Mouse (Mus musculus) gonadal fat pad, adult 2 months (tissue): ENCODE measurements at regions not wholly inside any gene's neighbourhood (a gene's known extent, or its start where the extent isn't known, plus 50 kb on each side); places are given as distances from the start of the nearest gene placed in this dataset.
"Not testable (repeated sequence)": the region's sequence is repeated elsewhere in the genome, so short reads cannot be mapped to it uniquely, and the experiment has no call there.

Source experiments
- DNase-seq: peaks from one replicate; pipeline ENCODE4 v3.0.0-alpha.2; 2012; ENCODE audit warnings: low read depth

DNA sequence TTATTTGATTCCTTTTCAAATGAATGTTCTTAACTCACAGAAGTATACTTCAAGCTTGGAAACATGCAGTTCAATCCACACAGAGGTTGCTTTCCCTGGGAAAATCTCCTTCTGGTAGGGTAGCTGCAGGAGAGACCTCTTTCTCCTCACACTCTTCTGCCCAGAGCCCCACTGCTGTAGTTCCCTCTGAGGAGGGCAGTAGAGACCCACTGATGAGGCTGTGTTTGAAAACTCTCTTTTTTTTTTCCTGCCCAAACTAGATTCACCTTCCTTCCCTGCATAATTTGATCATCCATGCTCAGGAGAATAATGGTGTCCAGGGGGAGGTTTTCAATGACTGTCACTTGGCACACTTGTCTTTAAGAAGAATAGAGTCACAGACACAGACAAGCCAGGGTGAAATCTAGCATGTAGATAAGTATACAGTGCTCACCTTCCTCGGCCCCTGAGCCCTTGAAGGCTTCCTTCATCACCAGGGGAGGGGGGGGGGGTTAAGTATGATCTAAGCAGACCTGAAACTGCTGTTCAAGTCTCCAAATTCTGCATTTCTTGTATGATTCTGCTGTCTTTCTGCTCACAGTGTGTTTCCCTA is 457.3 kb upstream of the Nrsn1 start:
- DNase-seq = no peak

DNA sequence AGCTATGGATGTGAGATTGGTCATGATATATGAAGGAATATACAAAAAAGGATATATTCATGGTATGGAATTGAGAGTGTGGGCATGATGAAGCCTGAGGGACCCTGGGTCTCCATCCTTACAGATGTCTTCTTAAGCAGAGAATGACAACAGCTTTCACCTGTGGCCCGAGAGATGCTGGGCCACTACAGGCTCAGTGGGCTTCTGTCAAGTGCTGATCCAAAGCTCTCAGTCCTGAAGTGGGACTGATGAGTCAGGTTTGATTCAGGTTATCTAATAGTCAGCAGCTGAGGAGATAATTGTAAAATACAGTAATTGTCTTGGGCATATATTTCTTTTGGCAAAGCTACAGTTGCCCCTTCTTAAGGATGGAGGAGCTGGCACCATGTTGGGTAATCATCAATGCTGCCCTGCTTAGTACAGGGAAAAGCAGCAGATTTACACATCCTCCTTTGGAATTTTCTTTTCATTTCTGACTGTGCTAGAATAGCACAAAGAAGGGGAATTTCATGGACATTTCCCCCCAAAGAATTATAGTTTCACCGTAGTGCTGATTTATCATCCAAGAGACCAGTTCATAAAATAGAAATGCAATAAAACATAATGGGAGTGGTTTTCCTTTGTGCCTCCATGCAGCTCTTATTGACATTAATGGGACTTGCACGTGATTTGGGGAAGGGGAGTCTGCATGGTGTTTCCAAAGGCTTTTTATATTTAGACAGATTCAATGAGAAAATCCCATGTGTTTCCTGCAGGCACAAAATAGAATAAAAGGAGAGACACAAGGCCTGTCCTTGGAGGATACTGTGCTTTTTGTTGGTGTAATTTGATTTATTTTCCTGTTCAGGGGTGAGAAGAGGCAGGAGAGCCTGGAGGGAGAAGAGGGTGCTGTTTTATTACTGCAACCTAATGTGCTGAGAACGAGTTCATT is 452.6 kb upstream of the Nrsn1 start:
- DNase-seq = no peak

DNA sequence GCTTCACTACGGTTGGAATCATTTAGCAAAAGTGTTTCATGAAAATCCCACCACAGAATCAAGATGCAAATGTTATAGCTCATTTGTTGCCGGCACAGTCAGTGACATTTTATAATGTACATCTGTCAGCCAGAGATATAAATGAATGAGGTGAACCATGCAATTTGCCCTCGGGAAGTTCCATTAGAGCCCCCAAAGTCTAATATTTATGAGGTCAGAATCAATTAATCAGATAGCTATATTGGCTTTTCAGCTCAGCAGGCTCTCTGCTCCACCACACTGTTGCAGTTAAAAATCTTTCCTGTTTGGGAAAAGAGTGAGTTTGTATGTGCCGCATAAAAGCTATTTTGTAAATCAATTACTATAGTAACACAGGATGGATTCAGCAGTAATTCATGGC is 430.7 kb upstream of the Nrsn1 start:
- DNase-seq = no peak

DNA sequence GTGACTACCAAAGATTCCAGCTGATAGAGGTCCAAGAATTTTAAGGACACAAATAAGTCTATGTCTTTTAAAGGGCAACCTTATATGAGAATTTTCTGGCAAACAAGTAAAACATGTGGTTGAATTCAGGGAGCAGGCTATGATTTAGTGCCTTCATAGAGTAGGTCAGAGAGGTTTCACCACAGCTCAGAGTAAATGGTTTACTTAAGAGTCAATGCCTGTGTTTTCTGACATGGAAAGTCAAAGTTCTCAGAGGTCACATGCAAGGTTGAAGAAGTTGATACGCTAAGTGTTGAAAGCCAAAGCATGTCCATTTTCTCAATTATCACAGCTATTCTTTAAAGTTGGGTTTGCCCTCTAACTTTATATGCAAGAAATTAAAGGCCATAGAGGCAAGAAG is 425.7 kb upstream of the Nrsn1 start:
- DNase-seq = no peak

DNA sequence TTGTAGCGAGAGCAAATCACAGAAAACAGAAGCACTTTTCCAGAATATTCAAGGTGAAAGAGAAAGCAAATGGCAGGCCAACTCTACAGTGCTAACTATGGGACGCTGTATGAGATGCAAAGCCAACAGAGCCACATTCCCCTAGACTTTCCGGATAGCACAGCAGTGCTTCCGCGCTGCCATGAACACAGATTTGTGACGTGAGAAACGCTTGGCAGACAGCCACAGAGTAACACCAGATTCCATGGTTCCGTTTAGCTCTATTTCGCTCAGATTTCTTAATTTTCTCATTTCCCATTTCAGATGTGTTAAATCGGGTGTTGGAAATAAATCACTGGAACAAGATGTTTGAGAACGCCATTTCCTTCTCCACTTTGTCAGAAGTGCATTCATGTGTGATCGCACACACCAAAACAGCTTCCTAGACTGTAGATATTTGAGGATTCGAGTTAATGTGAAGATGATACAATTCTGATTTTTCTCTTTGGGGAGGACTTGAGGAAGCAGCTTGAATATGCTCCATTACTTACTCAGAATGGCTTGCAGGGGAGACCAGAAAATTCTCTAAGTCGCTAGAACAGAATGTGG is 424.8 kb upstream of the Nrsn1 start:
- DNase-seq = no peak

DNA sequence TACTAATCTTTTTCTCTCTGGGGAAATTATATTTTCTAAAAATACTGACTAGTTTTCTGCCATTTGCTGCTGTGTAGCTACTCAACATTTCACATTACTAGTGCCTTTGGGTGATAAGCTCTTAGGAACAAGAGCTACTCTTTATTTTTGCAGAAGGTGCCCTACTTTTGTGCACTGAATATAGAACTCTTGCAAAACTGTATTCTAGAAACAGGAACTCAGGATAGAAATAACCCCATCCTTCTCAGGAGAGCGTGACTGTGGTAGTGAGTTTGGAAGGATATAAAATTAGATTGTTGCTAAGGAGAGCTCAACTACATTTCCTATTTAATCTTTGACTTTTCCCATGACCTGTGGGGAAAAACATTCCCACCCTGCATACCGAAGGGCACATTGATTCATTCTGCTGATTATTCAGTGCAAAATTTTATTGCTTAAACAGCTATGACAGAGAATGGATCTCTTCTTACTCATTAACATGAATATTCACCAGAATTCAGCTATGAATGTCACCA is 408.0 kb upstream of the Nrsn1 start:
- DNase-seq = no peak

DNA sequence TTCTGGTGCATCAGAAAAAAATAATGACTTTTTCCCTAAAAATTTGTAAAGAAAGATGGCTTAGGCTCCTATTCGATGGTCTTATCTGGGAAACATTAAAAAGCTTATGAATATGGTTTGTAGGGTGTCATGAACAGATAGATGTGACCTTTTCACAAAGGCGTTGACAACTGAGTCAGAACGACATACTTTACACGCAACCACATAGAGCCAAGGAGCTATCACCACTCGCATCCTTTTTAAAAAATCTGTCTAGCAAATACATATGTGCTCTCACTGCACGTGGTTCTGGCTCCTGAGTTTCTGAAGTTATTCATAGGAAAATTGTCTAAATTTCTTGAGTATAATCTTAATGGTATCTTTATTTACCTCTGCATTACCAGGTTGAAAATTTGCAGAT is 404.9 kb upstream of the Nrsn1 start:
- no peak for DNase-seq

DNA sequence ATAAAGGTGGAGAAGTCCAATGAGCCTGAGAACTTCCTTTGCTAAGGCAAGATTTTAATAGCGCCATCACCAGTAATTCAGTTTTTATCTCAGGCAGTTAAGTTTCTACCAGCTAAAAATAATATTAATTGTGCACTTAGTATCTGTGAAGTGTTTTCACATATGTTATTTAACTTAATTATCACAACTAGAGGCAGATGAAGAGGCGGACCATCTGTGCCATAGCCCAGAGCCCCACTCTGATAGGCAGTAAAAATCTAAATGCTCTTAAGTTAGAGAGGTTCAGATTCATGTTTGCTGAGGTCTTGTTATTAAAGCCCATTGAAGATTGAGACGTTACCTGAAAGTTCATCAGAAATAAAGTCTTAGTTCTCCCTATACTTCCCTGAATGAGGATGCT is 395.7 kb upstream of the Nrsn1 start:
- DNase-seq = no peak

DNA sequence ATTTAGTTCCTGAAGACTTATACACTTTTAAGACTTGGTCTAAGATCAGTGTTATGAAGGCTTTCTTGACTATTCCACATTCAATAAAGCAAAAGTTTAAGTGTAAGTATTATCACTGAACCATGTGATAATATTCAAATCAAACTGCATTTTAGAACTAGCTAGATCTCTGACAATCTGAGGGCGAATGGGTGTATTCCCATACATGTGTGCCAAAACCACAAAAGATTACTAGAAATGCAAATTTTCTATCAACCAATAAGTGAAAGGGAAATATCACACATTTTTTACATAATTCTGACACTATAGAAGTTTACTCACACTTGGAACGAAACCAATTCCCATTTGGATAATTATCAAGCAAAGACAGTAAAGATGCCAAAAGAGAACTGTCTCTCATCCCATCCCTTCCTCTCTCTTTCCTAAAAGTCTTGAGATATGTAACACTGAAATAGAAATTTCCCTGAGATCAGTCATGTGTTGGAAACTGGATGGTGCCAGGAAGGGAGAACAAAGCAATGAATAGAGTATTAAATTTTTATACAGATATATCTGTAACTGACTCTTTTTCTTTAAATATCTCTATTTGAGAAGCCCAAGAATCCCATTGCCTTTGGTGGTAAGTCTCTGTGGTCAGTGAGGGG is 394.8 kb upstream of the Nrsn1 start:
- DNase-seq = no peak

DNA sequence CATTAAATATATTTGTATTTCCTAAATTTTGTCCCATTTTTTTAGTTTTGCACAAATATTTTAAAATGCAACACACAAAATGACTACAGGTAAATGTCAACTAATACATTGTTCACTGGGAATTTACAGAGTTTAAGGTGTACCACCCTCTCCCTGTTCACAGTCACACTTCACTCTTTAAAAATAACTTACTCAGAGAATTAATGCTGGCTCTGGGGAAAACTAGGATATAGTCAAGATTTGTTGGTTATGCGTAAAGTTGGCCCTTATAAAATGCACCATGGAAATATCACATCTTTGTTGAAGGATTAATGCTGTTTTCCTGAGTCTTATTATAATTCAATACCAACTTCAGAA is 378.1 kb upstream of the Nrsn1 start:
- no peak for DNase-seq

DNA sequence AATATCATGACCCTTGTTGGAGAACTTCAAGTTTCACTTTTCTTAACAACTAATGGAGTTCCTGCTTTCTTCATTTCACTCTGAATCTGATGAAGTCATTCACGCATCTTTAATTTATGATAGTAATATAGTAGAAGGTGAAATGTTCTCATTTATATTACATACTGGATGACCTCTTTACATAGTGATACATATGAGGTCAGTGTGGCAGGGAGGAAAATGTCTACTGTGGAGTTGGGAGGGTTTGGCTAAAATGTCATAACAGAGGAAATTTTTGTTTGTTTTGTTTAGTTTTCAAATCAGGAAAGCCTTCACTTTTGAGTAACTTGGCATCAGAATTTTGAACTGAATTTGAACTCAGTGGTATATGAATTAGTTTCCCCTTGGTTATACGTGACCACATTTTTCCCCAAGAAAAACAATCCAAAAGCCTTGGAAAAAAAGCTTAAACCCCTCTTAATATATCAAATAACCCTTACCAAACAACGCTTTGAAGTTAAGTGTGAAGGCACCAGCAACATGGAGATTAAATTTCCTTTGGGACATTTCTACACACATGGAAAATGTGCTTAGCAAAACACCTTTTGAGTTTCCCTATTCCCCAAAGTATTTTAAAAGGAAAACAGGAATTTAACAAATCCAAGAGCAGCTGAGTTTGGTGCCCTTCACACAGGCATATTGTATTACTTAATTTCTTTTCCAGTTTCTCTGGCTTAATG is 377.6 kb upstream of the Nrsn1 start:
- DNase-seq = no peak

DNA sequence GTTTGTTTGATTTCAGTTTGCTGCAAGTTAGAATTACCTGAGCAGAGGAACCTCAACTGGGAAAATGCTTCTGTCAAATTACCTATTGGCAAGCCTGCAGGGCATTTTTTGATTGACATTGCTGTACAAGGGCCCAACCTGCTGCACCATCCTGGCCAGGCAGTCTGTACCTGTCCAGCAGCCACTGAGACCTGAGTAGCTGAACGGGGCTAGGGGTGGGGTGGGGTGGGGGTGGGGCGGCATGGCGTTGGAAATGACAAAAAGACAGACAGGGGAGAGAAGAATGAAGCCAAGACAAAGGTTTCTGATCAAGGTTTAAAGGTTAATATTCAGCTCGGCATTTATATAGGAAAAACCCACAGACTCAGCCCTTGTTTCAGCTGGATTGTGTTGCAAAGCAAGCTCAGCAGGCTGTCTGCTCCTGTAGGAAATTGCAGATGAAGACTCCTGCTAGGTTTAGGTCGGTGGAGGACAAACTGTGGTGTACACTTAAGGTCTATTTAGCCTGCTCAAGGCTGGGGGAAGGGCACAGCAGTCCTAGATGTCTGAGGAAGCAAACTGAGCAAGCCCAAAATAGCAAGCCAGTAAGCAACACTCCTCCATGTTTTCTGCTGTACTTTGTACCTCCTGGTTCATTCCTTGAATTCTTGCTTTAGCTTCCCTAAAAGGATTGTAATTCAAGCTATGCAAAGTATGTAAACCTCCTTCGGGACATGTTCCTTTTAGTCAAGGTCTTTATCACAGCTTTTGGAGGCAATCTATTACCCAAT is 369.4 kb upstream of the Nrsn1 start:
- no peak for DNase-seq

DNA sequence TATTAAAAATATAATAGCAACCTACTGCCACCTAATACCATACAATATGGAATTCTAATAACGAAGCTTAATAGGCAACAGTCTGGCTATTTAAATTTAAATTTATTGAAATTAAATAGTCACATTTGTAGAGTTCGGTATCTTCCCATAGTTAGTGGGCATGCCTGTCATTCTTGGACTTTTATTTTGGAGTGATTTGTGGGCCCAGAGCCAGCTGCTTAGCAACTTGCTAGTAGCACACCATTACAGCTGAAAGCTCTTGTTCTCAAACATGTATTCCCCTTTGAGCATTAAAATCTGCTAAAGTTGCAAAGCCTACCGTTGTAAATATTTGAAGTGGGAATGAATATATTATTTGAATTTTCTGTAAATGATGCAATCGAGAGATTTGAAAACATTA is 359.2 kb upstream of the Nrsn1 start:
- DNase-seq = no peak

DNA sequence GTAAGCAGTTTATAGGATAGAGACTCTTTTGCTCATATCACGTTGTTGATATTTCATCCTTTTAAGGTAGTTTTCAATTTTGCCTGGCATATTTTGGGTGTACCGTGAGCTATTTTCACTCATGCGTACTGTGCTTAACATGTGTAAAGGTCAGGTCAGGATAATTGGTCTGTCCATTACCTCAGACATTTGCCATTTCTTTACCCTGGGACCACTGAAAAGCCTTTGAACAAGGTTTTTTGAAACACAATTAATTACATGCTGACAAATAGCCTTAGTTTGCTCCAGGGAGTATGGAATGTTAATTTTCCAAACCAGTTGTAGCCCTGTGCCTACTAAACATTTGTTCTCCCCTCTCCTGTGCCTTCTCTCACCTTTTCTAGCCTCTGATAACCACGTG is 347.3 kb upstream of the Nrsn1 start:
- no peak for DNase-seq

DNA sequence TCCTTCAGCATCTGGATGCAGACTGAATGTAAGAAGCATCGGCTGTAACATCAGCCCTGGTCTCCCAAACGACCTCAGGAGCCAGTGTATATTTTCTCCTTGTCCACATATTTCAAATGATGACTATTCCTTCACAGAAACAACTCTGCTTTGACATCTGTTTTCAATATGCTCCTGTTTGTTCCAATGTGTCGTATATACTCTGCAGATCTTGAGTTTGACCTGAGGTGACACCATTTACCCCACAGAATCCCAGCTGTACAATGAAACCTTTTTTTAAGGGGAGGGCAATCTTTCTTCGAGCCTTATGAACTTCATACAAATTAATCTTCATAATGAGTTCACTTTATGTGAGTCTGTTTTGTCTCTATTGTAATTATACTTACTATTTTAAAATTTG is 341.7 kb upstream of the Nrsn1 start:
- DNase-seq = no peak

DNA sequence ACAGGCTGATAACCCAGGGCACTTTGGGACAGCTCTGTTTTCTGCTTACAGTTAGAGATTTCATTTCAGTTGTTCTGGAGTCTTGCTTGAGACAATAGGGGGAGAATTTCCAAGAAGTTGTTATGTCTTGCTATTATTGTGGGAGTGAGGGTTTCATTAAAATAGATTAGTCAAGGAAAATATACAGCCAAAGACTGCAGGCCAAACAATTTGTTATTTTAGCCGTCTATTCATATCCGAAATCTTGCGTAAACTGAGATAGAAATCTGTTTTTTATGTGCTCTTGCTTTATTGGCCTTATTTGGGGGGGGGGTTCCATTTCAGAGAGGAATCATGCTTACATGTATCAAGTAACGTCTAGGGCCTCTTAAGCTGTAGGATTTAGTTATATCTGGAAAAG is 339.3 kb upstream of the Nrsn1 start:
- DNase-seq = no peak

DNA sequence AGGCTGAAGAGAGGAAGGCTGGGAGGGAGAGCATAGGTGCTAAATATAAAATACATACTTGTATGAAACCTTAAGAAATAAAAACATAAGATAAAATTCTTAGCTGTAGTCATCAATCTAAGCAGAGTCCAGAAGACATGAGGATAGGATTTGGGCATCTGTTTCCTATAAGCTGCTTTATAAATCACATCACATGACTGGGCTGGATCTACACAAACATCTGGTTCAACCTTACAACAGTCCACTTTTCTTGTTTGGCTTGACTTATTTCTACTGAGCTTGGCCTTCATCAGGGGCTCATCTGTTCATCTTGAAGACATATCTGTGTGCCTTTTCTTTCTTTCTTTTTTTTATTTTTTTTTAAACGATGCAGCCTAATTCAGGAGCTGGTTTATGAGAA is 338.9 kb upstream of the Nrsn1 start:
- no peak for DNase-seq

DNA sequence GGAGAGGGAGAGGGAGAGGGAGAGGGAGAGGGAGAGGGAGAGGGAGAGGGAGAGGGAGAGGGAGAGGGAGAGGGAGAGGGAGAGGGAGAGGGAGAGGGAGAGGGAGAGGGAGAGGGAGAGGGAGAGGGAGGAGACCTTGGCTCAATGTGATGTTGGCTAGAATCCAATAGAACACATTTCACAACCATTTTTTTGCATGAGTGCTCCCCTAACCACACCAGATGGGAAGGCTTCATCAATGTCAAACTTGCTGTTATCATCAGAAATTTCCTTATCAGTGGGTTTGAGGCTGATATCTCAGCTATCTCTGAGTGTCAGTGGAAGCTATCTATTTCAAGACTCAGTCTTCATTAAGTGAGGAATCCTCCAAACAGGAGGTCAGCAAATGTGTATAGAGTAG is 331.0 kb upstream of the Nrsn1 start:
- not testable (repeated sequence) for DNase-seq

DNA sequence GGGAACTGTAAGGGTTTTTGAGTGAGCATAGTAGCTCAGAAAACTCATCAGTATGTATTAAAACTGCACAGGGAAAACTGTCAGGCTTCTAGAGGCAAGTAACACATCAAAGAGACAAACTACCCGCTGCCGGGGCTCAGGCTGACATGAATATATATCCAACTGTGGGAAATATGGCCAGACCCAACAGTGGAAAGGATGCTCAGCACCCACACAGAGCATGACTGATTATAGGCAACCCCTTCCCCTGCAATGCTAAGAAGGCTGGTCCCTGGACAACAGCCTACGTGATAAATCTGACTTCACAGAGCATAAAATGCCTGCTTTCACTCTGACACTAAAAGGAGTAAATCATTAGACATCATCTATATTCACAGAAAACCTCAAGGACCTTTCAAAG is 324.3 kb upstream of the Nrsn1 start:
- no peak for DNase-seq

DNA sequence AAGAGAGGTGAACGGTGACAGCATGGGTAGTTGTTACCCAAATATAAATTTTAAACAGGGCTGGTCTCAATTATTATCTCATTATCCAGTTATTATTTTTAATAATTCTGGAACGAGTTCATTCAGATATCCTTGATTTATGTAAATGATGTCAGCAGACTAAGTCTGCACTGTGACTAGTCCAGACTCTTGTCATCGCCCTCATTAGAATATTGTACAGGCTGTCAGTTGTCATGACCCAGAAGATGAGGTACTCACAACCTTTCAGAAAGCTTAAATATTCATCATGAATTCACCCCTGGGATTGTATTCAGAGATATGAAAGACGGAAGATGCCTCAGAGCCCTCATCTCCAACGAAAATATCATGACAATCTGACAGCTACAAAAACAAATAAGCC is 300.3 kb upstream of the Nrsn1 start:
- DNase-seq = no peak

DNA sequence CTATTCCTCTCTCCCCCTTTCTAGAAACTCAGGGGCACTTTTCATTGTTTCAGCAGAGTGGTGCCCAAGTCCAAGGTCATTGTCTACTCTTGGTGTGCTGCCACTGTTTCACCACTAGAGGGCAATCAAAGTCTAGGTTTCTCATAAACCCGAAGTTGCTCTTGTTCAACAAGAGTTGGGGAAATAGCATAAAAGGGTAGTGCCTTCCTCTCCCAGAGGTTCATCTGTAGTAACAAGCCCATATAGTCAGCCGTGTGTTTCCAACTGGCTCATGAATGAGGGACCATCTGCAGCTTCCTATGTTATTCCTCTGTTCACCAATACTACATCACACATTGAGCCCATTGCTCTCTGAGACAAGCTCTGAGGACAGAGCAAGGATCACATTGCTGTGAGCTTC is 292.4 kb upstream of the Nrsn1 start:
- no peak for DNase-seq
